Mouse (Mus musculus) stomach, postnatal 0 days (tissue): ENCODE measurements around the gene Fam57b. TPM values are rescaled to one million over a fixed set of nuclear protein-coding genes. Genes with fewer than 3 reads are reported as not detected.

Experiments used
- ATAC-seq: fragments of 200-750 bp; cut with Nextera tagmentation; 2 replicates; pipeline ENCODE4 v1.8.0; 2017; ENCODE audit not compliant: low FRiP score, low TSS enrichment
- DNase-seq: peaks from one replicate; pipeline ENCODE4 v3.0.0-alpha.2; 2016; ENCODE audit warnings: low spot score
- H3K27ac ChIP-seq: fragments of 300-500 bp; sonication (generic); replicated peaks from 2 replicates; pipeline ENCODE4 v1.5.1; 2014; ENCODE audit warnings: mild to moderate bottlenecking, control low read depth
- H3K27me3 ChIP-seq: fragments of 300-500 bp; sonication (generic); 2 replicates; pipeline ENCODE4 v1.6.1; 2014; ENCODE audit warnings: low read length; ENCODE audit not compliant: control insufficient read depth, insufficient read depth
- H3K36me3 ChIP-seq: fragments of 300-500 bp; sonication (generic); 2 replicates; pipeline ENCODE4 v1.6.1; 2014; ENCODE audit warnings: low read length, mixed read lengths; ENCODE audit not compliant: control insufficient read depth, insufficient read depth
- H3K4me1 ChIP-seq: fragments of 300-500 bp; sonication (generic); replicated peaks from 2 replicates; pipeline ENCODE4 v1.6.1; 2014; ENCODE audit warnings: antibody characterized with exemption; ENCODE audit not compliant: control insufficient read depth, insufficient read depth
- H3K4me2 ChIP-seq: fragments of 300-500 bp; sonication (generic); replicated peaks from 2 replicates; pipeline ENCODE4 v1.6.1; 2014; ENCODE audit warnings: low read depth, mild to moderate bottlenecking, control low read depth, moderate library complexity
- H3K4me3 ChIP-seq: fragments of 300-500 bp; sonication (generic); 2 replicates; pipeline ENCODE4 v1.5.1; 2014; ENCODE audit warnings: low read depth, low read length, control low read depth
- H3K9ac ChIP-seq: fragments of 300-500 bp; sonication (generic); 2 replicates; pipeline ENCODE4 v1.6.1; 2014; ENCODE audit warnings: mild to moderate bottlenecking, low read length, control low read depth, mixed read lengths
- H3K9me3 ChIP-seq: fragments of 300-500 bp; sonication (generic); 2 replicates; pipeline ENCODE4 v1.6.1; 2016; ENCODE audit warnings: low read length; ENCODE audit not compliant: control insufficient read depth
- CTCF ChIP-seq: IDR thresholded peaks from 2 replicates; pipeline ENCODE4 v1.5.1; 2016; ENCODE audit warnings: antibody characterized with exemption, low read depth, mild to moderate bottlenecking, moderate library complexity
- EP300 ChIP-seq: optimal IDR thresholded peaks from 2 replicates; pipeline ENCODE3; 2016; ENCODE audit warnings: antibody characterized with exemption
- WGBS: fragments of 180-500 bp; shearing (Covaris S2); extraction: QIAGEN DNeasy Blood & Tissue Kit; methylation state at CpG from one replicate; pipeline ENCODE4 v1.1.7; 2014; 5-methylcytosine and 5-hydroxymethylcytosine counted together
- polyA plus RNA-seq: library from polyadenylated mRNA; unstranded; fragments of >200 nt; fragmentation: Nextera tagmentation; extraction: Ambion mirVana; gene quantifications from 2 replicates; pipeline ENCODE4 v1.2.1, GENCODE M21; 2015

Gene Fam57b
- polyA plus RNA-seq, 1 experiment from 2014 or later: 0.57 TPM

DNA sequence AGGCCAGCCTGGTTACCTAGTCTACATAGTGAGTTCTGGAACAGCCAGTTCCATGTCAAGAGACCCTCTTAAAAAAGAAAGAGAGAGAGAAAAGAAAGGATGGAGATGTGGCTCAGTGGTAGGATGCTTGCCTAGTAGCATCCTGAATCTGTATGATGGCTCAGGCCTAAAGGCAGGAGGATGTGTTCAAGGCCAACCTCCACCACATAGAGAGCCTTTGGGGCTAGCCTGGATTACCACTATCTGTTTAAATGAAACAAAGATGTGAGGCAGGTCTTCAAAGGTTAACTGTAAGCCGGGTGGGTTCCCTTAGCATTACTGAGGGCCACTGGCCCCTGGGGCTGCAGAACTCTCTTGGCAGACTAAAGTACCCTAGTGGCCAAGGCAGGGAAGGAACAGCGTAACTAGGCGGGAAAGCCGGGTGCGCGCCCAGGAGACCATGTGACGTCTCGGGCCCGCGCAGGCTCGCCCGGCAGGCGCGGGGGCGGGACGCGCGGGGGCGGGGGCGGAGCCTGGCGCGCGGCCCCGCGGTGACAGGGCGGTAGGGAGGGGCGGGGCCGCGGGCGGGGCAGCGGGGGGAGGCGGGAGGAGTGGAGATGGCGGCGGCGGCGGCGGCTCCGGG is 38.3 kb upstream of the Fam57b start, which contains the start of gene Mapk3:
Gene Mapk3, plus strand, starts transcription at position 552 of the 622 bp plus-strand sequence.
- Histone ChIP-seq H3K9ac (peak within 1 kb of the TSS; percentile 88), H3K36me3 (peaks cover 5% of the 10 kb centered on the region; the same call in 1 of the 2 replicates), H3K27ac (peak within 1 kb of the TSS; percentile 97), H3K27me3 (no peaks in the 10 kb centered on the region), H3K9me3 (no peaks in the 10 kb centered on the region), H3K4me3 (peak within 1 kb of the TSS; percentile 82), H3K4me2 (peak within 1 kb of the TSS; percentile 73), H3K4me1 (peaks cover 13% of the 10 kb centered on the region)
- DNase-seq (peak; percentile 92), ATAC-seq (peak; percentile 59)
- TF ChIP-seq CTCF: peak; percentile 80
- no peak for TF ChIP-seq EP300
- WGBS: 2% methylated on average over 15 of the region's 38 CpGs

DNA sequence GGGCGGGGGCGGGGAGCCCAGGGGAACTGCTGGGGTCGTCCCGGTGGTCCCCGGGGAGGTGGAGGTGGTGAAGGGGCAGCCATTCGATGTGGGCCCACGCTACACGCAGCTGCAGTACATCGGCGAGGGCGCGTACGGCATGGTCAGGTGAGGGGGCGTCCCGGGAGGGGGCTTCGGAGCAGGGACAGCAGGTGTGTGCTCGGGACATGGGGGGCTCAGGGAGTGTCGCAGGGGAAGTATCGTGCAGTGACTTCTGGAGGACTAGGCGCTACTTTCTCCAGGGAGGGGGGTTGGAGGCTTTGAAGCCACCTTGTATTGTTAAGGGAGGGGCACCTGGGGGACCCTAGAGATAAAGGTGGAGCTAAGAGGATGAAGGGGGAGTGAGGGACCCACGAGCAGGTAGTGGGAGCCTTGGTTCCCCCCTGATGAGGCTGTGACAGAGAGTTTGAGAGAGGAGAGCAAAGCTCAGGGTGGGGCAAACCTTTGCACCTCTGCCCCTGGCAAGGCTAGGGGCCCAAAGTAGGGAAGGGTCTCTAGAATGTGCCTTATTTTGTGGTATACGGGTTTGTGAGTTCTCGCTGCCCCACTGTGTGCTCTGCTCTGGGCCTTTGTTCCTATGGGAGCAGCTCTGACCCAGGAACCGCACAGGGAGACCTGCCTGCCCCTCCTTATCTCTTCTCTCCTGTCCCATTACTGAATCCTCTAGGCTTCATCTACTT is 37.6 kb upstream of the Fam57b start:
- peak; percentile 19 for ATAC-seq
- no peak for TF ChIP-seq CTCF
- TF ChIP-seq EP300: no peak

DNA sequence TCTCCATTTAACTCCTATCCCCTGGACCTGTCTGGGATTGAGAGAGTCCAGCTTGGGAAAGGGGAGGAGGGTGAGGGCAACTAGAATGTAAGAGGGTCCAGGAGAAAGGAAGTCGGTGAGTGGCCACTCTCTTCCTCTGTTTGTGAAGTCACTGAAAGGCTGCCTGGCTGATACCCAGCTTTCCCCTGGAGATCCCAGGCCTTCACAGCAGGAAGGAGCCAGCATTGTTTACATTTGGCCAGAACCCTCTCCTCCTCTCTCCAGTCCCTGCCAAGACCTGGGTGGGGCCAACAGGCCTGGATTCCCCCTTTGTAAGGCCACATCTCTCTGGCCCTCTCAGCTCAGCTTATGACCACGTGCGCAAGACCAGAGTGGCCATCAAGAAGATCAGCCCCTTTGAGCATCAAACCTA is 37.1 kb upstream of the Fam57b start:
- TF ChIP-seq CTCF (no peak), EP300 (no peak)
- H3K4me2 ChIP-seq: peak overlapping the region; percentile 73
- peak; percentile 83 for DNase-seq
- peak overlapping the region; percentile 82 for H3K4me3 ChIP-seq
- peak overlapping the region; percentile 97 for H3K27ac ChIP-seq
- peaks cover 14% of the 10 kb centered on the region for H3K36me3 ChIP-seq
- peak; percentile 77 for ATAC-seq
- H3K27me3 ChIP-seq: no peaks in the 10 kb centered on the region
- WGBS: 4% methylated on average over 3 of the region's 3 CpGs
- no peaks in the 10 kb centered on the region for H3K9me3 ChIP-seq
- peak overlapping the region; percentile 88 for H3K9ac ChIP-seq
- peaks cover 10% of the 10 kb centered on the region for H3K4me1 ChIP-seq

More for the DNA sequence above, 37.6 kb upstream of the Fam57b start:
- DNase-seq: no peak
- H3K9ac ChIP-seq: peak overlapping the region; percentile 88
- under 1% methylated on average over 19 of the region's 24 CpGs for WGBS
- no peaks in the 10 kb centered on the region for H3K9me3 ChIP-seq
- peak overlapping the region; percentile 73 for H3K4me2 ChIP-seq
- no peaks in the 10 kb centered on the region for H3K27me3 ChIP-seq
- H3K4me1 ChIP-seq: peaks cover 13% of the 10 kb centered on the region
- H3K4me3 ChIP-seq: peak overlapping the region; percentile 82
- peak overlapping the region; percentile 97 for H3K27ac ChIP-seq
- peaks cover 12% of the 10 kb centered on the region for H3K36me3 ChIP-seq

DNA sequence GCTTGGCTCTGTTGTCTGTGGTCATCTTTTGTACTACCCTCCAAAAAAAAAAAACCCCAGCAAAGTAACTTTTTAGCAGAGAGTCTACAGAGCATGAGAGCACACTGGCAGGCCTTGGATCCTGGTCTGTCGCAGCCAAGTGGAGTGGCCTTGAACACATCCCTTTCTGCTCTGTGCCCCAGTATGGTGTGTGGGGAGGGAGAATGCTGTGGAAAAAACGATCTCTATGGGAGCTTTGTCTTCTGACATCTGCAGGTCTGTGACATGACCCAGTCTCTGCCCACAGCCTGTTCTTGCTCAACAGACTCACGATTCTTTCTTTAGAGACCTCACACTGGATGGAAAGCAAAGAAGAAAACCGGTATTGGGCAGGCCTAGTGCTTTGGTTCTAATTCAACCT is 36.5 kb upstream of the Fam57b start:
- no peak for DNase-seq
- Histone ChIP-seq H3K9me3 (no peaks in the 10 kb centered on the region), H3K4me3 (no peak overlapping the region; the same call in 1 of the 2 replicates), H3K4me2 (peak overlapping the region; percentile 73), H3K4me1 (peaks cover 10% of the 10 kb centered on the region), H3K36me3 (peaks cover 14% of the 10 kb centered on the region), H3K9ac (peak overlapping the region; percentile 5; the same call in 1 of the 2 replicates), H3K27me3 (no peaks in the 10 kb centered on the region), H3K27ac (peak overlapping the region; percentile 97)
- TF ChIP-seq CTCF (no peak), EP300 (no peak)
- 32% methylated on average over 4 of the region's 4 CpGs for WGBS
- ATAC-seq: no peak

DNA sequence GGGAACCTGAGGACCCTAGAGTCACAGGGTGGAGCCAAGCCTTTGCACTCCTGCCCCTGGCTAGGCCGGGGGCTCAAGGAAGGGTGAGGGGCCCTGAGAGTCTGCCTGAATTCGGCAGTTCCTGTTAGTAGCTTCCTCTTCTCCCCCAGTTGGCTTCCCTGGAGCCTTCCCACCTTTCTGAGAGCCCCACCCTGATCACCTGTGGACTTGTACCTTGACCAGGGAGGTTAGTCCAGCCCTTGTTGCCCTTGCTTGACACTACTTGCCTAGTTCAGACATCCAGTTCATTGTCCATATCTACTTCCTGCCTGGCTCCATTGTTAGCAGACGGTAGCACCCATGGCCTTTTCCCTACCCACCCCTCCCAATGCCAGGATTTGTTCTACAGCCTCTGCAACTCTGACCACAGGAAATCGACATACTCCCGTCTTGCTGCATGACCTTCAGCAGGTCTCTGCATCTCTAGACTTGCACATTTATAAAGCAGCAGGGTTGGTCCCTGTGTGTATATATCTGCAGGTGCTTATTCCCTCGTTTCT is 35.9 kb upstream of the Fam57b start:
- peak overlapping the region; percentile 5 for H3K9ac ChIP-seq
- 45% methylated on average over 6 of the region's 6 CpGs for WGBS
- peaks cover 10% of the 10 kb centered on the region for H3K4me1 ChIP-seq
- no peaks in the 10 kb centered on the region for H3K9me3 ChIP-seq
- DNase-seq (peak; percentile 77), ATAC-seq (peak; percentile 65)
- peak overlapping the region; percentile 38 for H3K4me2 ChIP-seq
- peaks cover 15% of the 10 kb centered on the region for H3K36me3 ChIP-seq
- TF ChIP-seq EP300 (no peak), CTCF (no peak)
- no peak overlapping the region for H3K4me3 ChIP-seq
- H3K27me3 ChIP-seq: no peaks in the 10 kb centered on the region
- H3K27ac ChIP-seq: peak overlapping the region; percentile 97
